Mouse (Mus musculus) CH12.LX (cell line): Measurements from ENCODE around the gene Rnf144a. TPM values are rescaled to one million over a fixed set of nuclear protein-coding genes. Genes with fewer than 3 reads are reported as not detected.

Experiments used
- DNase-seq: peaks from one replicate; pipeline ENCODE4 v3.0.0-alpha.2; 2013; ENCODE audit errors: extremely low read depth
- H3K27ac ChIP-seq: 2 replicates; pipeline ENCODE4 v1.5.1; 2012; ENCODE audit warnings: low read depth, mild to moderate bottlenecking, control low read depth, moderate library complexity; ENCODE audit not compliant: insufficient read depth
- H3K27me3 ChIP-seq: replicated peaks from 2 replicates; pipeline ENCODE3; 2012; ENCODE audit warnings: inconsistent platforms
- H3K36me3 ChIP-seq, 2 experiments: replicated peaks in 1 of 2; 2 replicates each; pipeline versions ENCODE3 to v1.6.1; 2012; ENCODE audit warnings: inconsistent platforms in 1 of 2, low read length in 1 of 2, mild to moderate bottlenecking in 1 of 2, mixed read lengths in 1 of 2, moderate library complexity in 1 of 2; ENCODE audit not compliant: control insufficient read depth in 1 of 2, insufficient read depth in 1 of 2
- H3K4me1 ChIP-seq, 2 experiments: 2 replicates each; pipeline ENCODE4 v1.6.1; 2012; ENCODE audit warnings: inconsistent platforms in 1 of 2, moderate library complexity in 1 of 2; ENCODE audit not compliant: insufficient read depth in 2 of 2, control insufficient read depth in 1 of 2
- H3K4me2 ChIP-seq: 2 replicates; pipeline ENCODE4 v1.6.1; 2012; ENCODE audit warnings: low read depth, mild to moderate bottlenecking, control low read depth; ENCODE audit not compliant: poor library complexity, insufficient read depth, severe bottlenecking
- H3K4me3 ChIP-seq, 3 experiments: fragments of 150-350 bp in 1 of 3; sonication (generic) in 1 of 3; replicated peaks in 1 of 3; 2 replicates each; pipeline versions ENCODE3 to v1.5.1; 2011 to 2012; ENCODE audit warnings: low read depth in 2 of 3, low read length in 2 of 3, mild to moderate bottlenecking in 2 of 3, moderate library complexity in 2 of 3, control low read depth in 1 of 3, improper control_type of control experiment in 1 of 3, inconsistent platforms in 1 of 3, mixed read lengths in 1 of 3; ENCODE audit not compliant: poor library complexity in 1 of 3
- H3K79me2 ChIP-seq: replicated peaks from 2 replicates; pipeline ENCODE4 v1.6.1; 2012; ENCODE audit warnings: mild to moderate bottlenecking, moderate library complexity; ENCODE audit not compliant: control insufficient read depth, poor library complexity, insufficient read depth, severe bottlenecking; ENCODE audit errors: extremely low read depth
- H3K9ac ChIP-seq: 2 replicates; pipeline ENCODE4 v1.6.1; 2012; ENCODE audit warnings: low read depth, mild to moderate bottlenecking, control low read depth, moderate library complexity; ENCODE audit not compliant: insufficient read depth
- H3K9me3 ChIP-seq: replicated peaks from 2 replicates; pipeline ENCODE3; 2012; ENCODE audit warnings: low read length, inconsistent platforms, mixed read lengths
- BHLHE40 ChIP-seq: IDR thresholded peaks from 2 replicates; pipeline ENCODE4 v1.6.1; 2011; ENCODE audit warnings: mild to moderate bottlenecking, low read depth, low read length, improper control_type of control experiment
- E2F4 ChIP-seq: IDR thresholded peaks from 2 replicates; pipeline ENCODE4 v1.6.1; 2011; ENCODE audit warnings: low read depth, low read length, improper control_type of control experiment; ENCODE audit not compliant: insufficient replicate concordance
- ELF1 ChIP-seq: IDR thresholded peaks from 2 replicates; pipeline ENCODE4 v1.6.1; 2014; ENCODE audit warnings: low read depth, mild to moderate bottlenecking, inconsistent platforms, low read length, improper control_type of control experiment
- EP300 ChIP-seq: IDR thresholded peaks from 2 replicates; pipeline ENCODE4 v1.6.1; 2011; ENCODE audit warnings: low read length, improper control_type of control experiment
- ETS1 ChIP-seq: conservative IDR thresholded peaks from 2 replicates; pipeline ENCODE4 v1.6.1; 2012; ENCODE audit warnings: low read depth, mild to moderate bottlenecking, inconsistent platforms, low read length, improper control_type of control experiment, moderate library complexity
- GABPA ChIP-seq: IDR thresholded peaks from 2 replicates; pipeline ENCODE4 v1.6.1; 2012; ENCODE audit warnings: low read depth, low read length, improper control_type of control experiment, inconsistent platforms; ENCODE audit not compliant: insufficient replicate concordance
- HCFC1 ChIP-seq: IDR thresholded peaks from 2 replicates; pipeline ENCODE4 v1.6.1; 2012; ENCODE audit warnings: low read depth, mild to moderate bottlenecking, inconsistent platforms, low read length, improper control_type of control experiment
- JUN ChIP-seq: IDR thresholded peaks from 2 replicates; pipeline ENCODE4 v1.6.1; 2011; ENCODE audit warnings: low read depth, mild to moderate bottlenecking, low read length, improper control_type of control experiment, moderate library complexity; ENCODE audit not compliant: insufficient read depth
- MAFK ChIP-seq: IDR thresholded peaks from 2 replicates; pipeline ENCODE4 v1.6.1; 2011; ENCODE audit warnings: low read length, improper control_type of control experiment; ENCODE audit not compliant: insufficient replicate concordance
- MAZ ChIP-seq: IDR thresholded peaks from 2 replicates; pipeline ENCODE4 v1.6.1; 2012; ENCODE audit warnings: low read depth, mild to moderate bottlenecking, inconsistent platforms, low read length, improper control_type of control experiment, moderate library complexity
- MEF2A ChIP-seq: IDR thresholded peaks from 2 replicates; pipeline ENCODE4 v1.6.1; 2014; ENCODE audit warnings: low read depth, mild to moderate bottlenecking, inconsistent platforms, low read length, improper control_type of control experiment, borderline replicate concordance
- MXI1 ChIP-seq: IDR thresholded peaks from 2 replicates; pipeline ENCODE4 v1.6.1; 2011; ENCODE audit warnings: mild to moderate bottlenecking, low read depth, low read length, improper control_type of control experiment
- MYC ChIP-seq: IDR thresholded peaks from 2 replicates; pipeline ENCODE4 v1.6.1; 2011; ENCODE audit warnings: low read depth, mild to moderate bottlenecking, improper control_type of control experiment, low read length
- NELFE ChIP-seq: IDR thresholded peaks from 2 replicates; pipeline ENCODE4 v1.6.1; 2011; ENCODE audit warnings: low read depth, low read length, improper control_type of control experiment
- RCOR1 ChIP-seq: conservative IDR thresholded peaks from 2 replicates; pipeline ENCODE4 v1.6.1; 2012; ENCODE audit warnings: low read depth, mild to moderate bottlenecking, inconsistent platforms, low read length, improper control_type of control experiment
- TBP ChIP-seq: conservative IDR thresholded peaks from 2 replicates; pipeline ENCODE4 v1.6.1; 2011; ENCODE audit warnings: low read depth, low read length, improper control_type of control experiment
- TCF12 ChIP-seq: IDR thresholded peaks from 2 replicates; pipeline ENCODE4 v1.6.1; 2014; ENCODE audit warnings: low read depth, mild to moderate bottlenecking, inconsistent platforms, low read length, improper control_type of control experiment
- UBTF ChIP-seq: IDR thresholded peaks from 2 replicates; pipeline ENCODE4 v1.6.1; 2012; ENCODE audit warnings: low read depth, mild to moderate bottlenecking, inconsistent platforms, low read length, improper control_type of control experiment, moderate library complexity
- USF2 ChIP-seq: conservative IDR thresholded peaks from 2 replicates; pipeline ENCODE4 v1.6.1; 2011; ENCODE audit warnings: low read depth, low read length, improper control_type of control experiment
- ZC3H11A ChIP-seq: IDR thresholded peaks from 2 replicates; pipeline ENCODE4 v1.6.1; 2012; ENCODE audit warnings: low read depth, mild to moderate bottlenecking, inconsistent platforms, low read length, improper control_type of control experiment
- ZKSCAN1 ChIP-seq: IDR thresholded peaks from 2 replicates; pipeline ENCODE4 v1.6.1; 2012; ENCODE audit warnings: low read depth, inconsistent platforms, low read length, improper control_type of control experiment, borderline replicate concordance
- dilution Hi-C: fragments of 300-500 bp; cut with MboI; formaldehyde crosslinking; loops from 2 replicates; pipeline ENCODE4 v1.14.3; 2020; ENCODE audit warnings: low sequenced_read_pairs; ENCODE audit not compliant: extremely low pct_unique_long_range_greater_than_20kb, extremely low pct_ligation_motif_present
- in situ Hi-C: fragments of 300-500 bp; cut with MboI; formaldehyde crosslinking; loops from 3 replicates; pipeline ENCODE4 v1.14.3; 2019; ENCODE audit warnings: low sequenced_read_pairs, low pct_ligation_motif_present, low pct_unique_long_range_greater_than_20kb, mixed read lengths
- polyA plus RNA-seq: library from polyadenylated mRNA; unstranded; fragments of >175 nt; gene quantifications from 2 replicates; pipeline ENCODE4 v1.2.1, GENCODE M21; 2012; ENCODE audit warnings: low read depth; ENCODE audit not compliant: insufficient read length
- total RNA-seq, 2 experiments: library from RNA; depleted of rRNA; stranded (reverse); fragments of 300-350 nt in 1 of 2; fragments of >200 nt in 1 of 2; gene quantifications; 2 replicates each; pipeline ENCODE4 v1.2.3; 2012 to 2014

Rnf144a gene
- total and polyA plus RNA-seq, 3 experiments: 0.04 to 0.57 (median 0.52) TPM

- dilution Hi-C loops: no loop called here
- no peak overlapping the region for H3K4me2 ChIP-seq
- no peaks in the 10 kb centered on the region for H3K4me1 ChIP-seq
- H3K9me3 ChIP-seq: no peaks in the 10 kb centered on the region
- no peaks in the 10 kb centered on the region for H3K79me2 ChIP-seq
- TF ChIP-seq UBTF: no peak
- no peak overlapping the region for H3K9ac ChIP-seq
- H3K27me3 ChIP-seq: no peaks in the 10 kb centered on the region
- no peak overlapping the region for H3K4me3 ChIP-seq
- in situ Hi-C loops: no loop called here
- no peaks in the 10 kb centered on the region for H3K36me3 ChIP-seq
- DNase-seq: no peak
- no peak overlapping the region for H3K27ac ChIP-seq
These were observed 50.2 kb downstream of the Rnf144a start for GRCm38 (mm10) chr12:26364822-26365221.

- no peak for TF ChIP-seq E2F4
- TF ChIP-seq GABPA: no peak
- no peak for TF ChIP-seq NELFE
- TF ChIP-seq ZC3H11A: no peak
- no peak for TF ChIP-seq TBP
- TF ChIP-seq ZKSCAN1: no peak
- no peak for TF ChIP-seq MYC
- TF ChIP-seq TCF12: no peak
- no peak for TF ChIP-seq ELF1
- TF ChIP-seq BHLHE40: no peak
- TF ChIP-seq MAFK: no peak
- no peak for TF ChIP-seq ETS1
- no peak for TF ChIP-seq JUN
- no peak for TF ChIP-seq EP300
- no peak for TF ChIP-seq USF2
- TF ChIP-seq RCOR1: no peak
- TF ChIP-seq MAZ: no peak
- TF ChIP-seq MXI1: no peak
- no peak for TF ChIP-seq MEF2A
- no peak for TF ChIP-seq HCFC1
- no peaks in the 10 kb centered on the region for H3K4me1 ChIP-seq
- H3K4me2 ChIP-seq: no peak overlapping the region
- dilution Hi-C loops: no loop called here
- no peaks in the 10 kb centered on the region for H3K27me3 ChIP-seq
- H3K9me3 ChIP-seq: no peaks in the 10 kb centered on the region
- H3K9ac ChIP-seq: no peak overlapping the region
- in situ Hi-C loops: no loop called here
- H3K36me3 ChIP-seq: no peaks in the 10 kb centered on the region
- H3K27ac ChIP-seq: no peak overlapping the region
- no peaks in the 10 kb centered on the region for H3K79me2 ChIP-seq
- no peak for DNase-seq
- no peak overlapping the region for H3K4me3 ChIP-seq
These were observed 54.0 kb downstream of the Rnf144a start for GRCm38 (mm10) chr12:26360946-26361523.
